Mouse (Mus musculus) ES-Bruce4 (cell line): ENCODE measurements around the gene Secisbp2. TPM values are rescaled to one million over a fixed set of nuclear protein-coding genes. Genes with fewer than 3 reads are reported as not detected.

ENCODE experiments used
- H3K27ac ChIP-seq: 2 replicates; pipeline ENCODE4 v1.5.1; 2012; ENCODE audit warnings: low read length, inconsistent platforms; ENCODE audit not compliant: insufficient read depth
- H3K27me3 ChIP-seq: 2 replicates; pipeline ENCODE4 v1.6.1; 2012; ENCODE audit warnings: mild to moderate bottlenecking, low read length, inconsistent platforms; ENCODE audit not compliant: control insufficient read depth, poor library complexity, insufficient read depth, severe bottlenecking
- H3K36me3 ChIP-seq: 2 replicates; pipeline ENCODE4 v1.6.1; 2012; ENCODE audit warnings: inconsistent platforms, mild to moderate bottlenecking, low read length, moderate library complexity; ENCODE audit not compliant: control insufficient read depth, poor library complexity, insufficient read depth, severe bottlenecking
- H3K4me1 ChIP-seq: one replicate; pipeline ENCODE4 v1.8.1; 2011; ENCODE audit warnings: low read length; ENCODE audit not compliant: control insufficient read depth, insufficient read depth
- H3K4me3 ChIP-seq: 2 replicates; pipeline ENCODE4 v1.5.1; 2011; ENCODE audit warnings: low read depth, mild to moderate bottlenecking, low read length
- H3K9ac ChIP-seq: 2 replicates; pipeline ENCODE4 v1.6.1; 2012; ENCODE audit warnings: low read depth, mild to moderate bottlenecking, inconsistent platforms; ENCODE audit not compliant: poor library complexity, severe bottlenecking
- H3K9me3 ChIP-seq: replicated peaks from 2 replicates; pipeline ENCODE4 v1.6.1; 2012; ENCODE audit warnings: mild to moderate bottlenecking, low read length, inconsistent platforms; ENCODE audit not compliant: control insufficient read depth, poor library complexity, insufficient read depth, severe bottlenecking
- CTCF ChIP-seq: IDR thresholded peaks from one replicate; pipeline ENCODE4 v1.8.1; 2011; ENCODE audit warnings: low read depth, low read length
- EP300 ChIP-seq: IDR thresholded peaks from 2 replicates; pipeline ENCODE4 v1.6.1; 2011; ENCODE audit warnings: low read depth, low read length; ENCODE audit not compliant: insufficient read depth
- POLR2A ChIP-seq: IDR thresholded peaks from one replicate; pipeline ENCODE4 v1.8.1; 2011; ENCODE audit warnings: low read length; ENCODE audit not compliant: insufficient read depth
- polyA plus RNA-seq: library from polyadenylated mRNA; stranded (reverse); fragments of >200 nt; gene quantifications from 2 replicates; pipeline ENCODE4 v1.2.4, GENCODE M21; 2011; ENCODE audit warnings: low read depth; ENCODE audit not compliant: missing spikeins, insufficient read depth, insufficient read length

The Secisbp2 gene
- polyA plus RNA-seq, 1 experiment = 25.5 TPM

GRCm38 (mm10) chr13:51611500-51611899 lies 40.0 kb upstream of the Secisbp2 start:
- no peaks in the 10 kb centered on the region for H3K27me3 ChIP-seq
- H3K4me3 ChIP-seq = no peak overlapping the region
- H3K36me3 ChIP-seq = no peaks in the 10 kb centered on the region
- no peak overlapping the region for H3K9ac ChIP-seq
- TF ChIP-seq CTCF (no peak), EP300 (no peak), POLR2A (no peak)
- H3K4me1 ChIP-seq = no peaks in the 10 kb centered on the region
- no peak overlapping the region for H3K27ac ChIP-seq
- H3K9me3 ChIP-seq = no peaks in the 10 kb centered on the region; the same call in 1 of the 2 replicates

- Histone ChIP-seq H3K36me3 (no peaks in the 10 kb centered on the region), H3K27me3 (no peaks in the 10 kb centered on the region), H3K9me3 (no peaks in the 10 kb centered on the region), H3K9ac (no peak overlapping the region), H3K27ac (no peak overlapping the region), H3K4me3 (no peak overlapping the region), H3K4me1 (no peaks in the 10 kb centered on the region)
- TF ChIP-seq POLR2A (no peak), EP300 (0 out of 2 replicates have a peak, but pooled peaks have one; percentile 28), CTCF (no peak)
Measured at GRCm38 (mm10) chr13:51615815-51616214, 35.7 kb upstream of the Secisbp2 start.

GRCm38 (mm10) chr13:51616417-51617044 lies 35.0 kb upstream of the Secisbp2 start:
- no peaks in the 10 kb centered on the region for H3K9me3 ChIP-seq

GRCm38 (mm10) chr13:51617306-51617705 lies 34.2 kb upstream of the Secisbp2 start:
- Histone ChIP-seq H3K27ac (no peak overlapping the region), H3K9ac (no peak overlapping the region), H3K27me3 (no peaks in the 10 kb centered on the region), H3K4me3 (no peak overlapping the region), H3K9me3 (no peaks in the 10 kb centered on the region), H3K36me3 (no peaks in the 10 kb centered on the region), H3K4me1 (no peaks in the 10 kb centered on the region)
- TF ChIP-seq CTCF (no peak), POLR2A (no peak), EP300 (no peak)

More at GRCm38 (mm10) chr13:51616417-51617044, 35.0 kb upstream of the Secisbp2 start:
- H3K9ac ChIP-seq = no peak overlapping the region
- H3K27me3 ChIP-seq = no peaks in the 10 kb centered on the region
- no peaks in the 10 kb centered on the region for H3K36me3 ChIP-seq
- H3K4me1 ChIP-seq = no peaks in the 10 kb centered on the region
- 0 out of 2 replicates have a peak, but pooled peaks have one; percentile 16 for TF ChIP-seq EP300
- no peak for TF ChIP-seq CTCF
- H3K27ac ChIP-seq = peak overlapping the region; percentile 5; the same call in 1 of the 2 replicates
- peak overlapping the region; percentile 3; the same call in 1 of the 2 replicates for H3K4me3 ChIP-seq

- Histone ChIP-seq H3K27me3 (no peaks in the 10 kb centered on the region), H3K4me1 (no peaks in the 10 kb centered on the region), H3K27ac (no peak overlapping the region), H3K36me3 (no peaks in the 10 kb centered on the region), H3K9ac (no peak overlapping the region), H3K9me3 (no peaks in the 10 kb centered on the region), H3K4me3 (no peak overlapping the region)
- no peak for TF ChIP-seq POLR2A
- peak; percentile 62 for TF ChIP-seq CTCF
Measured at GRCm38 (mm10) chr13:51617861-51618260, 33.6 kb upstream of the Secisbp2 start.

GRCm38 (mm10) chr13:51618602-51619001 lies 32.9 kb upstream of the Secisbp2 start:
- TF ChIP-seq CTCF (no peak), POLR2A (no peak), EP300 (no peak)
- Histone ChIP-seq H3K36me3 (no peaks in the 10 kb centered on the region), H3K27ac (no peak overlapping the region), H3K9me3 (no peaks in the 10 kb centered on the region), H3K27me3 (no peaks in the 10 kb centered on the region), H3K4me1 (no peaks in the 10 kb centered on the region), H3K9ac (no peak overlapping the region), H3K4me3 (no peak overlapping the region)
